Mouse (Mus musculus): ENCODE results near the gene Ptbp1. TPM values are rescaled to one million over a fixed set of nuclear protein-coding genes. Genes with fewer than 3 reads are reported as not detected.
A peak's percentile ranks its signal among the peaks of the same experiment; 100 is the strongest.
"Not testable (repeated sequence)": the region's sequence is repeated elsewhere in the genome, so short reads cannot be mapped to it uniquely, and the experiment has no call there.

Ptbp1 gene
- total RNA-seq, 4 experiments from 2014 or later = 249 to 275 (median 255) TPM

- DNase-seq = not testable (repeated sequence)
Measured at GRCm38 (mm10) chr10:79884938-79885337, 30.7 kb downstream of the Ptbp1 start.

- DNase-seq = no peak
Measured at GRCm38 (mm10) chr10:79886054-79886453, 31.8 kb downstream of the Ptbp1 start, which contains the start of gene Elane. Elane (plus strand) TSS chr10:79886247.

- DNase-seq = no peak
Measured at GRCm38 (mm10) chr10:79886611-79887010, 32.4 kb downstream of the Ptbp1 start.

GRCm38 (mm10) chr10:79889386-79889785 lies 35.2 kb downstream of the Ptbp1 start:
- DNase-seq = no peak

GRCm38 (mm10) chr10:79890670-79891069 lies 36.4 kb downstream of the Ptbp1 start, which contains the start of gene Cfd:
Cfd (plus strand) TSS chr10:79890853.
- no peak for DNase-seq

GRCm38 (mm10) chr10:79892451-79893118 lies 38.4 kb downstream of the Ptbp1 start:
- DNase-seq = peak; percentile 60

- DNase-seq = no peak
Measured at GRCm38 (mm10) chr10:79896306-79896705, 42.1 kb downstream of the Ptbp1 start.

- no peak for DNase-seq
Measured at GRCm38 (mm10) chr10:79896814-79897213, 42.6 kb downstream of the Ptbp1 start.

GRCm38 (mm10) chr10:79897316-79898245 lies 43.4 kb downstream of the Ptbp1 start:
- DNase-seq = no peak

- no peak for DNase-seq
Measured at GRCm38 (mm10) chr10:79900951-79901410, 46.8 kb downstream of the Ptbp1 start.

- DNase-seq = no peak
Measured at GRCm38 (mm10) chr10:79906712-79907111, 52.5 kb downstream of the Ptbp1 start.

GRCm38 (mm10) chr10:79907415-79907814 lies 53.2 kb downstream of the Ptbp1 start:
- DNase-seq = no peak

- DNase-seq = peak; percentile 97
Measured at GRCm38 (mm10) chr10:79908167-79909091, 54.2 kb downstream of the Ptbp1 start, which contains the start of gene Med16. Med16 (minus strand) TSS chr10:79908923.

- no peak for DNase-seq
Measured at GRCm38 (mm10) chr10:79909092-79909922, 55.1 kb downstream of the Ptbp1 start.

- no peak for DNase-seq
Measured at GRCm38 (mm10) chr10:79910556-79910955, 56.3 kb downstream of the Ptbp1 start, which contains the start of gene Gm26602. Gm26602 (plus strand) TSS chr10:79910856.

- no peak for DNase-seq
Measured at GRCm38 (mm10) chr10:79912412-79912811, 58.2 kb downstream of the Ptbp1 start.

Small RNAs within 50 kb of the gene (microRNA-seq; reads per million reads assigned to microRNA genes)
- gene Mir6910 = 0 reads per million in 2 experiments

Other genes starting within 250 kb of the Ptbp1 start
- gene C2cd4c, start 240.4 kb upstream of the Ptbp1 start, total RNA-seq (2022) = under 1 TPM; 0.12 to 0.31 (median 0.17) TPM
- 10 to 100 TPM in 1 of 4 experiments, 1 to 10 TPM in 3; 3.6 to 11.4 (median 6.0) TPM for gene Shc2, start 216.5 kb upstream of the Ptbp1 start, total RNA-seq (2022)
- gene Odf3l2, start 208.7 kb upstream of the Ptbp1 start, total RNA-seq (2022) = not detected
- not detected for gene Madcam1, start 189.9 kb upstream of the Ptbp1 start, total RNA-seq (2022)
- 10 to 100 TPM; 37.8 to 41.6 (median 39.3) TPM for gene Tpgs1, start 185.1 kb upstream of the Ptbp1 start, total RNA-seq (2022)
- 10 to 100 TPM; 50.9 to 77.7 (median 69.2) TPM for gene Cdc34, start 172.2 kb upstream of the Ptbp1 start, total RNA-seq (2022)
- gene Gzmm, start 165.4 kb upstream of the Ptbp1 start, total RNA-seq (2022) = 1 to 10 TPM; 1.2 to 2.2 (median 1.7) TPM
- 100 to 1,000 TPM; 578 to 598 (median 581) TPM for gene Bsg, start 149.9 kb upstream of the Ptbp1 start, total RNA-seq (2022)
- 10 to 100 TPM in 2 of 4 experiments, 1 to 10 TPM in 2; 8.1 to 10.9 (median 10.3) TPM for gene Hcn2, start 137.8 kb upstream of the Ptbp1 start, total RNA-seq (2022)
- 10 to 100 TPM; 58.5 to 79.0 (median 70.8) TPM for gene Polrmt, start 107.8 kb upstream of the Ptbp1 start, total RNA-seq (2022)
- gene Fgf22, start 99.4 kb upstream of the Ptbp1 start, total RNA-seq (2022) = 1 to 10 TPM in 2 of 4 experiments, under 1 TPM in 1, not detected in 1; 0.38 to 1.2 (median 1.1) TPM
- 10 to 100 TPM; 45.2 to 61.9 (median 50.8) TPM for gene Rnf126, start 87.5 kb upstream of the Ptbp1 start, total RNA-seq (2022)
- 10 to 100 TPM in 2 of 4 experiments, 1 to 10 TPM in 2; 8.8 to 55.0 (median 26.2) TPM for gene Fstl3, start 77.2 kb upstream of the Ptbp1 start, total RNA-seq (2022)
- gene Prss57, start 63.5 kb upstream of the Ptbp1 start, total RNA-seq (2022) = under 1 TPM in 2 of 4 experiments, not detected in 2; 0.13 to 0.38 TPM
- gene Palm, start 60.9 kb upstream of the Ptbp1 start, total RNA-seq (2022) = 100 to 1,000 TPM in 2 of 4 experiments, 10 to 100 TPM in 2; 72.7 to 123 (median 96.1) TPM
- gene Misp, start 33.4 kb upstream of the Ptbp1 start, total RNA-seq (2022) = under 1 TPM; 0.64 to 0.95 (median 0.70) TPM
- gene Prtn3, start 20.0 kb downstream of the Ptbp1 start, total RNA-seq (2022) = under 1 TPM in 1 of 4 experiments, not detected in 3; 0.35 TPM
- gene Plppr3, start 20.2 kb downstream of the Ptbp1 start, total RNA-seq (2022) = 1 to 10 TPM; 1.7 to 4.3 (median 3.0) TPM
- not detected for gene Elane, start 31.8 kb downstream of the Ptbp1 start, total RNA-seq (2022)
- 1,000 to 10,000 TPM in 2 of 4 experiments, 100 to 1,000 TPM in 2; 123 to 1,857 (median 821) TPM for gene Cfd, start 36.4 kb downstream of the Ptbp1 start, total RNA-seq (2022)
- 10 to 100 TPM; 50.9 to 60.7 (median 57.8) TPM for gene Med16, start 54.5 kb downstream of the Ptbp1 start, total RNA-seq (2022)
- not detected for gene Gm26602, start 56.4 kb downstream of the Ptbp1 start, total RNA-seq (2022)
- gene Kiss1r, start 62.5 kb downstream of the Ptbp1 start, total RNA-seq (2022) = 1 to 10 TPM; 1.1 to 5.6 (median 4.0) TPM
- gene R3hdm4, start 66.8 kb downstream of the Ptbp1 start, total RNA-seq (2022) = 100 to 1,000 TPM in 3 of 4 experiments, 10 to 100 TPM in 1; 99.4 to 132 (median 112) TPM
- 1 to 10 TPM; 5.3 to 9.8 (median 7.5) TPM for gene Arid3a, start 72.6 kb downstream of the Ptbp1 start, total RNA-seq (2022)
- gene Wdr18, start 105.7 kb downstream of the Ptbp1 start, total RNA-seq (2022) = 10 to 100 TPM; 31.7 to 43.0 (median 36.6) TPM
- 1 to 10 TPM in 1 of 4 experiments, under 1 TPM in 1, not detected in 2; 0.83 to 1.4 TPM for gene Grin3b, start 116.3 kb downstream of the Ptbp1 start, total RNA-seq (2022)
- gene Tmem259, start 129.9 kb downstream of the Ptbp1 start, total RNA-seq (2022) = 100 to 1,000 TPM; 132 to 155 (median 141) TPM
- 10 to 100 TPM; 23.9 to 36.3 (median 30.0) TPM for gene Cnn2, start 134.2 kb downstream of the Ptbp1 start, total RNA-seq (2022)
- gene Abca7, start 142.1 kb downstream of the Ptbp1 start, total RNA-seq (2022) = 10 to 100 TPM; 21.6 to 35.5 (median 27.8) TPM
- gene Arhgap45, start 162.2 kb downstream of the Ptbp1 start, total RNA-seq (2022) = 10 to 100 TPM in 2 of 4 experiments, 1 to 10 TPM in 2; 6.4 to 10.6 (median 8.5) TPM
- gene Polr2e, start 185.4 kb downstream of the Ptbp1 start, total RNA-seq (2022) = 100 to 1,000 TPM in 1 of 4 experiments, 10 to 100 TPM in 3; 79.1 to 104 (median 94.4) TPM
- 100 to 1,000 TPM; 697 to 776 (median 769) TPM for gene Gpx4, start 192.7 kb downstream of the Ptbp1 start, total RNA-seq (2022)